Mouse (Mus musculus): ENCODE results near the gene Sult2b1. TPM values are rescaled to one million over a fixed set of nuclear protein-coding genes. Genes with fewer than 3 reads are reported as not detected.
A peak's percentile ranks its signal among the peaks of the same experiment; 100 is the strongest.

Sult2b1 gene
- polyA plus RNA-seq, 1 experiment = 0.87 TPM

GRCm38 (mm10) chr7:45709036-45709435 is 75.4 kb downstream of the Sult2b1 start:
- H3K4me1 ChIP-seq (ENCODE audit: control insufficient read depth, insufficient read depth, insufficient read length, low read length) = 0 out of 2 replicates have a peak, but pooled peaks cover 9% of the 10 kb centered on the region
- peak overlapping the region; percentile 91; the same call in 1 of the 2 replicates for H3K27ac ChIP-seq (replicated peaks; ENCODE audit: low read depth, low read length)
- H3K4me3 ChIP-seq (ENCODE audit: insufficient read depth, low read depth, low read length) = no peak overlapping the region

- Histone ChIP-seq H3K27ac (replicated peaks; ENCODE audit: low read depth, low read length) (peak overlapping the region; percentile 91), H3K4me3 (ENCODE audit: insufficient read depth, low read depth, low read length) (peak overlapping the region; percentile 42)
Observed at GRCm38 (mm10) chr7:45708221-45708761, 76.2 kb downstream of the Sult2b1 start.

GRCm38 (mm10) chr7:45707375-45707967 is 77.0 kb downstream of the Sult2b1 start:
- Histone ChIP-seq H3K27ac (replicated peaks; ENCODE audit: low read depth, low read length) (peak overlapping the region; percentile 97), H3K4me1 (ENCODE audit: control insufficient read depth, insufficient read depth, insufficient read length, low read length) (0 out of 2 replicates have a peak, but pooled peaks cover 10% of the 10 kb centered on the region), H3K4me3 (ENCODE audit: insufficient read depth, low read depth, low read length) (peak overlapping the region; percentile 56)

More at GRCm38 (mm10) chr7:45708221-45708761, 76.2 kb downstream of the Sult2b1 start:
- 0 out of 2 replicates have a peak, but pooled peaks cover 10% of the 10 kb centered on the region for H3K4me1 ChIP-seq (ENCODE audit: control insufficient read depth, insufficient read depth, insufficient read length, low read length)

DNA sequence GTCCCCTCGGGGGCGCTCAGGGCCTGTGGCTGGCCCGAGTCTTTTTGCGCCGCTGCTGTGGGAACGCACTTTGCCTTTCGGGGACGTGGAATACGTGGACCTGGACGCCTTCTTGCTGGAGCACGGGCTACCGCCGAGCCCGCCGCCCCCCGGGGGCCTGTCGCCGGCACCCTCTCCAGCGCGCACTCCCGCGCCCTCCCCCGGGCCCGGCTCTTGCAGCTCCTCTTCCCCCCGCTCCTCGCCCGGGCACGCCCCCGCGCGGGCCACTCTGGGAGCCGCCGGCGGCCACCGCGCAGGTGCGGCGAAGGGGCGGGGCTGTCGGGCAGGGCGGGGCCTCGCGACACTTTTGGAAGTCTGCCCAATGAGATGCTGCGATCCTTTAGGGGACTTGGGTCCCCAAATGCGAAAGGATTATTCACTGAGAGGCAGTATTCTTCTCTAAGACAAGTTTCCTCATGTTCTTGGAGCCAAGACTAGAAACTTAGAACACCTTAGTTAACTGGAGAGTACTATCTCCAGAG is 77.7 kb downstream of the Sult2b1 start:
- H3K27ac ChIP-seq (replicated peaks; ENCODE audit: low read depth, low read length) = peak overlapping the region; percentile 97
- H3K4me1 ChIP-seq (ENCODE audit: control insufficient read depth, insufficient read depth, insufficient read length, low read length) = 0 out of 2 replicates have a peak, but pooled peaks cover 10% of the 10 kb centered on the region
- peak overlapping the region; percentile 90 for H3K4me3 ChIP-seq (ENCODE audit: insufficient read depth, low read depth, low read length)

- peak overlapping the region; percentile 90 for H3K4me3 ChIP-seq (ENCODE audit: insufficient read depth, low read depth, low read length)
- peak overlapping the region; percentile 97 for H3K27ac ChIP-seq (replicated peaks; ENCODE audit: low read depth, low read length)
- 0 out of 2 replicates have a peak, but pooled peaks cover 10% of the 10 kb centered on the region for H3K4me1 ChIP-seq (ENCODE audit: control insufficient read depth, insufficient read depth, insufficient read length, low read length)
Observed at GRCm38 (mm10) chr7:45705873-45706281, 78.6 kb downstream of the Sult2b1 start.

DNA sequence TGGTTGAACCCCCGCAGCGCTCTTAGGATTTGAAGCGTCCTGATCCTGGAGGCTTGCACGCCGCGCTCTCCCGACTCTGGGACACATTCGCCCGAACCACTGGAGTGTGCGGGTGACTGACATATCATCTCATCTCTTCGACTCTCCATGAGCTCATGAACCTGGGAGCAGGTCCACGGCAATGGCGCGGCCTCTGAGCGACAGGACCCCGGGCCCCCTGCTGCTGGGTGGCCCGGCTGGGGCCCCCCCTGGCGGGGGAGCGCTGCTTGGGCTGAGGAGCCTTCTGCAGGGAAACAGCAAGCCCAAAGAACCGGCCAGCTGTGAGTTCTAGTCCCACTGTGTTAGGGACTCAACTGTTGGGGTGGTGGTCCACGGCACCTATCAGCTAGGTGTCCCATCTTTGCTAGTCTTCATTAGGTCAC is 79.0 kb downstream of the Sult2b1 start:
- 0 out of 2 replicates have a peak, but pooled peaks cover 10% of the 10 kb centered on the region for H3K4me1 ChIP-seq (ENCODE audit: control insufficient read depth, insufficient read depth, insufficient read length, low read length)
- H3K4me3 ChIP-seq (ENCODE audit: insufficient read depth, low read depth, low read length) = peak overlapping the region; percentile 90
- H3K27ac ChIP-seq (replicated peaks; ENCODE audit: low read depth, low read length) = peak overlapping the region; percentile 87

DNA sequence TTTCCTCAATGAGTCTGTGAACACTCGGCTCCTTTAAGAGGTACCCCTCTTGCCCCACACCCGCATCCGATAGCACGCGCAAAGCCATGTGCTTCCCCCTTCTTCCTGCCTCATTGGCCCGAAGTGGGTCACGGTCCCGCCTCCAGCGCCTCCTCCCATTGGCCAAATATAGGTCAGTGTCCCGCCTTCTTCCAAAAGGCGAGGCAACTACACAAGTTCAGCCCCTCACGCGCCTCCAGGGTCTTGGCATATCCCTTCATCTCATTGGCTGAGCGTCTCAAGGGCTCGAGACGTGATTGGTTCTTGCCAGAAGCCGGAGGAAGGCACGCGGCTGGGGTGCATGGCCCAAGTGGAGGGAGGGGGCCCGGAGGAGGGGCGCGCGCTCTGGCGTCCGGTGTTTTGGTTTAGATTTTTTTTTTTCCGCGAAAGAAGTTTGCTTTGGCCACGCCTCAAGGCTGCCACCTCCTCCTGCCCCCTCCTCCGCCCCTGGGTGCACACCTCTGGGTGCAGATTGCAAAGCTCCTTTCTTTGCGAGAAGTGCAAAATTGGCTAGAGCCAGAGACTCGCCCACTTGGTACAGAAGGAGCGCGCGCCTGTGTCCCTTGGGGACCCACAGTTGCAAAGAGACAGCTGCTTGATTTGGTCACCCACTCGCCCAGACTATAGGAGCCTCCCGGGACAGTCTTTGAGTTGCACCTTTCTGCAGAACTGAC is 79.6 kb downstream of the Sult2b1 start, which contains the start of gene Dbp:
Dbp (plus strand) TSS at position 359 of the 713 bp plus-strand sequence.
- Histone ChIP-seq H3K27ac (replicated peaks; ENCODE audit: low read depth, low read length) (peak within 1 kb of the TSS; percentile 87), H3K4me3 (ENCODE audit: insufficient read depth, low read depth, low read length) (peak within 1 kb of the TSS; percentile 90), H3K4me1 (ENCODE audit: control insufficient read depth, insufficient read depth, insufficient read length, low read length) (0 out of 2 replicates have a peak, but pooled peaks cover 10% of the 10 kb centered on the region)

DNA sequence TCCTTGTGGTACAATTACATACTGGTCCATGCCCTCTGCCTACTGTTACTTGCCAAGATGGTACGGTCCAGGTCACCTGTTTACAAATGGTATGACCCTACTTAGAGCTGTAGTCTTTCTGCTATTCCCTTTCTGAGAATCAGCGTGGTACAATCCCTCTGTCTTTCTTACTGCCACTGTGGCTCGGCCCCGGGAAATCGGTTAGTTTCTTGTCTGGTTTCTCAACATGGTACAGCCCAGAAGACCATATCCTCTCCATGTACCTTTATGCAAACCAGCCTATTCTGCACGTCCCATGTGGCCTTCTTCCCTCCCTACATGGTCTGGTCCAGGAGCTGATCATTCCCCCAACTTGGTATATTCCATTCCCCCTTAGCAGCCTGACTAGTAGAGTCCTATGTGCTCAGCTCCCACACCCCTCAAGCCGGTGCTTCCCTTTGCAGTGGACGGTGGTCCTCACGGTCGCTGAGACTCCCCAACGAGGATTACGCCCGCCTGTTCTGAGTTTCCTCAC is 80.4 kb downstream of the Sult2b1 start:
- Histone ChIP-seq H3K4me1 (ENCODE audit: control insufficient read depth, insufficient read depth, insufficient read length, low read length) (0 out of 2 replicates have a peak, but pooled peaks cover 10% of the 10 kb centered on the region), H3K4me3 (ENCODE audit: insufficient read depth, low read depth, low read length) (peak overlapping the region; percentile 57), H3K27ac (replicated peaks; ENCODE audit: low read depth, low read length) (peak overlapping the region; percentile 84)

DNA sequence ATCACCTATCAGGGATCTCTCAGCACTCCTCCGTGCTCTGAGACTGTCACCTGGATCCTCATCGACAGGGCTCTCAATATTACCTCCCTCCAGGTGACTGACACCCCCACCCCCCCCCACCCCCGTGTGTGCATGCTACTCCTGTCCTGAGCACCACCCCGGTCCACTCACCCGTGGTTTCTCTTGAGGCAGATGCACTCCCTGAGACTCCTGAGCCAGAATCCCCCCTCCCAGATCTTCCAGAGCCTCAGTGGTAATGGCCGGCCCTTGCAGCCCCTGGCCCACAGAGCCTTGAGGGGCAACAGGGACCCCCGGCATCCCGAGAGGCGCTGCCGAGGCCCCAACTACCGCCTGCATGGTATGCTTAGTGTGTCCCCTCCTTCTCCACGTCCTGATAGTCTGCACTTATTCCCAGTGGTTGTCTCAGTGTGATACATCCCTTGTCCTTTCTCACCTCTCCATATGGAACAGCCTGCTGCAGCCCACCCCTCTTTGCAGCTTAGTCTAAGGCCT is 80.9 kb downstream of the Sult2b1 start:
- Histone ChIP-seq H3K27ac (replicated peaks; ENCODE audit: low read depth, low read length) (peak overlapping the region; percentile 84), H3K4me3 (ENCODE audit: insufficient read depth, low read depth, low read length) (peak overlapping the region; percentile 57; the same call in 1 of the 2 replicates), H3K4me1 (ENCODE audit: control insufficient read depth, insufficient read depth, insufficient read length, low read length) (0 out of 2 replicates have a peak, but pooled peaks cover 8% of the 10 kb centered on the region)

GRCm38 (mm10) chr7:45702809-45703520 is 81.5 kb downstream of the Sult2b1 start:
- no peak overlapping the region for H3K27ac ChIP-seq (replicated peaks; ENCODE audit: low read depth, low read length)
- 0 out of 2 replicates have a peak, but pooled peaks cover 2% of the 10 kb centered on the region for H3K4me1 ChIP-seq (ENCODE audit: control insufficient read depth, insufficient read depth, insufficient read length, low read length)

DNA sequence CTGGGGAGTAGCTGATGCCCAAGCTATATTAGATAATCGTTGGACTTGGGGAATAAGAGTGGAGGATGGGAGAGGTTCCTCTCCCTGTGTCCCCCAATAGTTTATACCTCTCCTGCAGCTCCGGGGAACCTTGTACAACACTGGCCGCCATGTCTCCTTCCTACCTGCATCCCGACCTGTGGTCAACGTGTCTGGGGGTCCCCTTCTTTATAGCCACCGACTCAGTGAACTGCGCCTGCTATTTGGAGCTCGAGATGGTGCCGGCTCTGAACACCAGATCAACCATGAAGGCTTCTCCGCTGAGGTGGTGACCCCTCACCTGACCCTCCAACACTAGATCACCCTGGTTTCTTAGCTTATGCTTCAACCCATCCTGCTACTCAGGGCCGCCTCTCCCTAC is 82.2 kb downstream of the Sult2b1 start:
- Histone ChIP-seq H3K4me3 (ENCODE audit: insufficient read depth, low read depth, low read length) (no peak overlapping the region), H3K27ac (replicated peaks; ENCODE audit: low read depth, low read length) (no peak overlapping the region), H3K4me1 (ENCODE audit: control insufficient read depth, insufficient read depth, insufficient read length, low read length) (0 out of 2 replicates have a peak, but pooled peaks cover 2% of the 10 kb centered on the region)

More at GRCm38 (mm10) chr7:45702809-45703520, 81.5 kb downstream of the Sult2b1 start:
- no peak overlapping the region for H3K4me3 ChIP-seq (ENCODE audit: insufficient read depth, low read depth, low read length)

DNA sequence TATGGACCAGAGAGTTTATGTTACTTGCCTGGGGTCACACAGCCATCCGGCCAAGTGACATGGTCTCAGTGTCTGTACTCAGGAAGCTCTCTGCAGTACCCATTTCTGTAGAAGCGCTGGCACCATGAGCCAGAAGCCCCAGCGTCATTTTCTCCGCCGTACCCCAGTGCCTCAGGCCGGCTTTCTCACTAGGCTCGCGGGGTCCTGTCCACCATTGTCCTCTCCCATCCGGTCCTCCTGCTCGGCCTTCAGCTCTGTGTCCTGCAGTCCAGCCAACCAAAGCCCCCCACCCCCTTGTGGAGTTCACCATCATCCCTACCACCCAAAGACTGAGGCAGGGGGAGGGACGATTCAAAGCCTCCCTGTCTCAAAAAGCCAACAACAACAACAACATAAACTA is 82.9 kb downstream of the Sult2b1 start:
- Histone ChIP-seq H3K27ac (replicated peaks; ENCODE audit: low read depth, low read length) (no peak overlapping the region), H3K4me1 (ENCODE audit: control insufficient read depth, insufficient read depth, insufficient read length, low read length) (0 out of 2 replicates have a peak, but pooled peaks cover 2% of the 10 kb centered on the region), H3K4me3 (ENCODE audit: insufficient read depth, low read depth, low read length) (peak overlapping the region; percentile 44; the same call in 1 of the 2 replicates)

GRCm38 (mm10) chr7:45701072-45701471 is 83.4 kb downstream of the Sult2b1 start:
- Histone ChIP-seq H3K27ac (replicated peaks; ENCODE audit: low read depth, low read length) (peak overlapping the region; percentile 24; the same call in 1 of the 2 replicates), H3K4me1 (ENCODE audit: control insufficient read depth, insufficient read depth, insufficient read length, low read length) (0 out of 2 replicates have a peak, but pooled peaks cover 2% of the 10 kb centered on the region), H3K4me3 (ENCODE audit: insufficient read depth, low read depth, low read length) (peak overlapping the region; percentile 44)

Measured in brown adipose tissue, adult 24 weeks (tissue).